In genomic region chr6:83138056-83138455, GRCm38 (mm10) we compare ENCODE assay signal across 8 mouse cellular contexts. TPM values are rescaled to one million over a fixed set of nuclear protein-coding genes. Genes with fewer than 3 reads are reported as not detected.
DNase-seq lines count a peak whose midpoint lies in the region; ATAC-seq and TF ChIP-seq lines count a peak whose summit lies in the region.

No protein-coding gene starts in this region.

- DNase-seq in lung, adult 2 months = no peak
- DNase-seq in lung, adult 18-20 months = no peak
- peak; percentile 73 for DNase-seq in embryonic facial prominence, embryonic 11.5 days (ENCODE audit: low spot score)
- DNase-seq in hindbrain, postnatal 0 days (ENCODE audit: low spot score) = peak; percentile 46
- DNase-seq in lung, postnatal 0 days (ENCODE audit: low spot score) = peak; percentile 34
- DNase-seq in T-cell, adult 2 months (ENCODE audit: low spot score) = no peak
- DNase-seq in layer of hippocampus, adult 8-10 months (ENCODE audit: low spot score in 2 of 2) = no peak
- no peak for DNase-seq in right cerebral cortex, postnatal 14 days

- peak overlapping the region; percentile 76 for H3K9ac ChIP-seq in embryonic facial prominence, embryonic 11.5 days (replicated peaks; ENCODE audit: low read length)
- H3K9ac ChIP-seq in hindbrain, postnatal 0 days (replicated peaks; ENCODE audit: low read length) = no peak overlapping the region
- 0 out of 2 replicates have a peak overlapping the region, but pooled peaks have one; percentile 61 for H3K9ac ChIP-seq in lung, postnatal 0 days (replicated peaks; ENCODE audit: low read depth)

- WGBS in lung, adult 2 months = 3% methylated on average over 11 of the region's 11 CpGs
- under 1% methylated on average over 11 of the region's 11 CpGs for WGBS in embryonic facial prominence, embryonic 11.5 days
- 5% methylated on average over 11 of the region's 11 CpGs for WGBS in hindbrain, postnatal 0 days
- 2% methylated on average over 11 of the region's 11 CpGs for WGBS in lung, postnatal 0 days

- no peaks in the 10 kb centered on the region for H3K9me3 ChIP-seq in embryonic facial prominence, embryonic 11.5 days (replicated peaks; ENCODE audit: control insufficient read depth, low read length)
- no peaks in the 10 kb centered on the region for H3K9me3 ChIP-seq in hindbrain, postnatal 0 days (ENCODE audit: low read length)
- no peaks in the 10 kb centered on the region for H3K9me3 ChIP-seq in lung, postnatal 0 days (ENCODE audit: low read length)

- H3K4me2 ChIP-seq in embryonic facial prominence, embryonic 11.5 days (ENCODE audit: low read depth, low read length) = peak overlapping the region; percentile 88
- H3K4me2 ChIP-seq in hindbrain, postnatal 0 days (ENCODE audit: low read depth, low read length) = peak overlapping the region; percentile 55
- peak overlapping the region; percentile 89 for H3K4me2 ChIP-seq in lung, postnatal 0 days (replicated peaks; ENCODE audit: low read depth, low read length)

- H3K27ac ChIP-seq in embryonic facial prominence, embryonic 11.5 days (replicated peaks; ENCODE audit: low read depth, low read length) = peak overlapping the region; percentile 99
- H3K27ac ChIP-seq in hindbrain, postnatal 0 days = peak overlapping the region; percentile 89
- peak overlapping the region; percentile 96 for H3K27ac ChIP-seq in lung, postnatal 0 days (ENCODE audit: low read length)

- H3K4me3 ChIP-seq in lung, adult 2 months (replicated peaks; ENCODE audit: extremely low read depth, low read depth, low read length) = peak overlapping the region; percentile 62
- H3K4me3 ChIP-seq in embryonic facial prominence, embryonic 11.5 days (ENCODE audit: low read depth, low read length) = peak overlapping the region; percentile 50
- peak overlapping the region; percentile 28 for H3K4me3 ChIP-seq in hindbrain, postnatal 0 days (ENCODE audit: low read length)
- peak overlapping the region; percentile 51 for H3K4me3 ChIP-seq in lung, postnatal 0 days (ENCODE audit: low read depth, low read length)

- no peaks in the 10 kb centered on the region for H3K27me3 ChIP-seq in embryonic facial prominence, embryonic 11.5 days (ENCODE audit: control insufficient read depth, insufficient read depth, low read length)
- no peaks in the 10 kb centered on the region for H3K27me3 ChIP-seq in hindbrain, postnatal 0 days (ENCODE audit: insufficient read depth, low read length)
- H3K27me3 ChIP-seq in lung, postnatal 0 days (replicated peaks; ENCODE audit: insufficient read depth, low read length) = no peaks in the 10 kb centered on the region

- H3K36me3 ChIP-seq in embryonic facial prominence, embryonic 11.5 days (replicated peaks; ENCODE audit: control insufficient read depth, insufficient read depth, low read depth, low read length) = no peaks in the 10 kb centered on the region
- H3K36me3 ChIP-seq in hindbrain, postnatal 0 days (ENCODE audit: insufficient read depth, low read length) = no peaks in the 10 kb centered on the region
- no peaks in the 10 kb centered on the region for H3K36me3 ChIP-seq in lung, postnatal 0 days (ENCODE audit: insufficient read depth, low read length)

- peaks cover 9% of the 10 kb centered on the region for H3K4me1 ChIP-seq in lung, adult 2 months (ENCODE audit: control insufficient read depth, insufficient read depth, low read length)
- H3K4me1 ChIP-seq in embryonic facial prominence, embryonic 11.5 days (ENCODE audit: control insufficient read depth, insufficient read depth, low read length) = peaks cover 9% of the 10 kb centered on the region
- H3K4me1 ChIP-seq in hindbrain, postnatal 0 days (ENCODE audit: insufficient read depth, low read length) = peaks cover 18% of the 10 kb centered on the region; the same call in 1 of the 2 replicates
- peaks cover 21% of the 10 kb centered on the region; the same call in 1 of the 2 replicates for H3K4me1 ChIP-seq in lung, postnatal 0 days (ENCODE audit: insufficient read depth, low read depth, low read length)

- peak; percentile 21 for ATAC-seq in embryonic facial prominence, embryonic 11.5 days (replicated peaks; ENCODE audit: insufficient number of reproducible peaks, low FRiP score, low TSS enrichment, low read depth)
- peak; percentile 46; the same call in 1 of the 2 replicates for ATAC-seq in hindbrain, postnatal 0 days
- ATAC-seq in lung, postnatal 0 days = peak; percentile 12; the same call in 1 of the 2 replicates

- no peak for TF ChIP-seq POLR2A in lung, adult 2 months (IDR thresholded peaks at IDR 0.05; ENCODE audit: borderline replicate concordance, extremely low read depth, low read depth, low read length)

- no peak for TF ChIP-seq CTCF in lung, adult 2 months (IDR thresholded peaks at IDR 0.05; ENCODE audit: insufficient read depth, low read length)
- peak; percentile 32; the same call in 1 of the 2 replicates for TF ChIP-seq CTCF in hindbrain, postnatal 0 days (IDR thresholded peaks at IDR 0.05; ENCODE audit: low read depth)
- TF ChIP-seq CTCF in lung, postnatal 0 days (IDR thresholded peaks at IDR 0.05) = peak; percentile 29; the same call in 1 of the 2 replicates

- TF ChIP-seq EP300 in lung, postnatal 0 days (IDR thresholded peaks at IDR 0.05) = no peak

RNA-seq across cellular contexts. Expression of gene Rtkn, which starts 2.8 kb away (rescaled TPM):
- polyA plus RNA-seq in lung, adult 2 months (2012; rRNA removed) = 110 and 116 TPM in 2 replicates
- 17.7 and 18.3 TPM in 2 replicates for polyA plus RNA-seq in embryonic facial prominence, embryonic 11.5 days (2014; fragmentation: Nextera tagmentation; extraction: Ambion mirVana)
- total RNA-seq in hindbrain, postnatal 0 days (2014; rRNA removed) = 40.0 and 73.6 TPM in 2 replicates
- 20.8 and 21.1 TPM in 2 replicates for polyA plus RNA-seq in hindbrain, postnatal 0 days (2015; fragmentation: Nextera tagmentation; extraction: Ambion mirVana)
- polyA plus RNA-seq in lung, postnatal 0 days (2015; fragmentation: Nextera tagmentation; extraction: Ambion mirVana) = 51.2 and 63.8 TPM in 2 replicates
- 10 to 100 TPM; 75.6 to 85.0 (median 80.3) TPM for total RNA-seq in layer of hippocampus, adult 8-10 months (2022)

RNA-seq across cellular contexts. Expression of gene Ino80b, which starts 12.8 kb away (rescaled TPM):
- 37.0 and 63.4 TPM in 2 replicates for polyA plus RNA-seq in lung, adult 2 months (2012; rRNA removed)
- 17.5 and 19.5 TPM in 2 replicates for polyA plus RNA-seq in embryonic facial prominence, embryonic 11.5 days (2014; fragmentation: Nextera tagmentation; extraction: Ambion mirVana)
- total RNA-seq in hindbrain, postnatal 0 days (2014; rRNA removed) = 26.7 and 31.0 TPM in 2 replicates
- polyA plus RNA-seq in hindbrain, postnatal 0 days (2015; fragmentation: Nextera tagmentation; extraction: Ambion mirVana) = 12.0 and 14.8 TPM in 2 replicates
- 14.5 and 18.1 TPM in 2 replicates for polyA plus RNA-seq in lung, postnatal 0 days (2015; fragmentation: Nextera tagmentation; extraction: Ambion mirVana)
- 10 to 100 TPM; 20.6 to 29.8 (median 26.7) TPM for total RNA-seq in layer of hippocampus, adult 8-10 months (2022)

RNA-seq across cellular contexts. Expression of gene Wbp1, which starts 16.7 kb away (rescaled TPM):
- polyA plus RNA-seq in lung, adult 2 months (2012; rRNA removed) = 174 and 211 TPM in 2 replicates
- polyA plus RNA-seq in embryonic facial prominence, embryonic 11.5 days (2014; fragmentation: Nextera tagmentation; extraction: Ambion mirVana) = 146 and 156 TPM in 2 replicates
- total RNA-seq in hindbrain, postnatal 0 days (2014; rRNA removed) = 182 and 209 TPM in 2 replicates
- polyA plus RNA-seq in hindbrain, postnatal 0 days (2015; fragmentation: Nextera tagmentation; extraction: Ambion mirVana) = 99.6 and 101 TPM in 2 replicates
- 57.9 and 62.4 TPM in 2 replicates for polyA plus RNA-seq in lung, postnatal 0 days (2015; fragmentation: Nextera tagmentation; extraction: Ambion mirVana)
- 10 to 100 TPM; 47.2 to 57.7 (median 52.1) TPM for total RNA-seq in layer of hippocampus, adult 8-10 months (2022)

RNA-seq across cellular contexts. Expression of gene Wdr54, which starts 18.1 kb away (rescaled TPM):
- 5.3 and 6.9 TPM in 2 replicates for polyA plus RNA-seq in lung, adult 2 months (2012; rRNA removed)
- 10.7 and 11.1 TPM in 2 replicates for polyA plus RNA-seq in embryonic facial prominence, embryonic 11.5 days (2014; fragmentation: Nextera tagmentation; extraction: Ambion mirVana)
- total RNA-seq in hindbrain, postnatal 0 days (2014; rRNA removed) = 8.5 and 13.8 TPM in 2 replicates
- 19.9 and 20.0 TPM in 2 replicates for polyA plus RNA-seq in hindbrain, postnatal 0 days (2015; fragmentation: Nextera tagmentation; extraction: Ambion mirVana)
- polyA plus RNA-seq in lung, postnatal 0 days (2015; fragmentation: Nextera tagmentation; extraction: Ambion mirVana) = 3.1 and 3.3 TPM in 2 replicates
- total RNA-seq in layer of hippocampus, adult 8-10 months (2022) = 10 to 100 TPM; 23.4 to 27.5 (median 26.9) TPM

RNA-seq across cellular contexts. Expression of gene 1700003E16Rik, which starts 18.1 kb away (rescaled TPM):
- polyA plus RNA-seq in lung, adult 2 months (2012; rRNA removed) = 4.6 and 5.5 TPM in 2 replicates
- polyA plus RNA-seq in embryonic facial prominence, embryonic 11.5 days (2014; fragmentation: Nextera tagmentation; extraction: Ambion mirVana) = 0.97 and 1.4 TPM in 2 replicates
- total RNA-seq in hindbrain, postnatal 0 days (2014; rRNA removed) = 12.7 and 17.8 TPM in 2 replicates
- polyA plus RNA-seq in hindbrain, postnatal 0 days (2015; fragmentation: Nextera tagmentation; extraction: Ambion mirVana) = 10.2 and 11.4 TPM in 2 replicates
- polyA plus RNA-seq in lung, postnatal 0 days (2015; fragmentation: Nextera tagmentation; extraction: Ambion mirVana) = 6.1 and 9.8 TPM in 2 replicates
- total RNA-seq in layer of hippocampus, adult 8-10 months (2022) = 10 to 100 TPM; 21.2 to 23.8 (median 22.7) TPM

Comparison
In these comparisons a context has a peak if more than half of its experiments do, and no peak if none do; other contexts are left out.
1. DNase-seq: peak in embryonic facial prominence, embryonic 11.5 days (single experiment), hindbrain, postnatal 0 days (single experiment) and lung, postnatal 0 days (single experiment); none in lung, adult 2 months (single experiment), lung, adult 18-20 months (0 of 2), T-cell, adult 2 months (single experiment), layer of hippocampus, adult 8-10 months (0 of 2) and right cerebral cortex, postnatal 14 days (single experiment).
2. Peak in every context shown above with its lines, with median percentiles within 50 percentile points of each other: H3K4me3 ChIP-seq, ATAC-seq, H3K27ac ChIP-seq and H3K4me2 ChIP-seq.